Comparison of ENCODE assay signal across 8 mouse cellular contexts in genomic region chr15:77934326-77934725, GRCm38 (mm10). TPM values are rescaled to one million over a fixed set of nuclear protein-coding genes. Genes with fewer than 3 reads are reported as not detected.
DNase-seq lines count a peak whose midpoint lies in the region; ATAC-seq lines count a peak whose summit lies in the region.

No protein-coding gene starts in this region.

- no peak for ATAC-seq in neural tube, embryonic 13.5 days (ENCODE audit: low read depth)
- no peak for ATAC-seq in neural tube, embryonic 15.5 days (ENCODE audit: low FRiP score)
- no peak for ATAC-seq in forebrain, embryonic 16.5 days

- 0 out of 2 replicates have a peak overlapping the region, but pooled peaks have one; percentile 55 for H3K9ac ChIP-seq in neural tube, embryonic 13.5 days
- no peak overlapping the region for H3K9ac ChIP-seq in neural tube, embryonic 15.5 days (replicated peaks)
- no peak overlapping the region for H3K9ac ChIP-seq in forebrain, embryonic 16.5 days (replicated peaks; ENCODE audit: low read depth, low read length)

- no peaks in the 10 kb centered on the region for H3K27me3 ChIP-seq in neural tube, embryonic 13.5 days
- no peaks in the 10 kb centered on the region for H3K27me3 ChIP-seq in neural tube, embryonic 15.5 days (replicated peaks)
- H3K27me3 ChIP-seq in forebrain, embryonic 16.5 days (replicated peaks; ENCODE audit: control insufficient read depth, insufficient read depth, low read length), result no peaks in the 10 kb centered on the region
- H3K27me3 ChIP-seq in megakaryocyte, embryonic 14.5 days (replicated peaks), result peaks cover 27% of the 10 kb centered on the region

- H3K9me3 ChIP-seq in neural tube, embryonic 13.5 days, result no peaks in the 10 kb centered on the region
- no peaks in the 10 kb centered on the region for H3K9me3 ChIP-seq in neural tube, embryonic 15.5 days (replicated peaks)
- no peaks in the 10 kb centered on the region for H3K9me3 ChIP-seq in forebrain, embryonic 16.5 days (ENCODE audit: control insufficient read depth, low read length)
- no peaks in the 10 kb centered on the region for H3K9me3 ChIP-seq in megakaryocyte, embryonic 14.5 days

- H3K4me3 ChIP-seq in neural tube, embryonic 13.5 days, result no peak overlapping the region
- H3K4me3 ChIP-seq in neural tube, embryonic 15.5 days (replicated peaks), result no peak overlapping the region
- H3K4me3 ChIP-seq in forebrain, embryonic 16.5 days (replicated peaks; ENCODE audit: low read length), result no peak overlapping the region
- H3K4me3 ChIP-seq in megakaryocyte, embryonic 14.5 days (replicated peaks), result peak overlapping the region; percentile 33

- 79% methylated on average over 11 of the region's 11 CpGs for WGBS in neural tube, embryonic 13.5 days
- 84% methylated on average over 11 of the region's 11 CpGs for WGBS in neural tube, embryonic 15.5 days
- 72% methylated on average over 11 of the region's 11 CpGs for WGBS in forebrain, embryonic 16.5 days

- no peak overlapping the region for H3K27ac ChIP-seq in neural tube, embryonic 13.5 days (replicated peaks)
- no peak overlapping the region for H3K27ac ChIP-seq in neural tube, embryonic 15.5 days (replicated peaks)
- peak overlapping the region; percentile 89 for H3K27ac ChIP-seq in forebrain, embryonic 16.5 days (ENCODE audit: low read length)

- peak overlapping the region; percentile 37; the same call in 1 of the 2 replicates for H3K4me2 ChIP-seq in neural tube, embryonic 13.5 days
- no peak overlapping the region for H3K4me2 ChIP-seq in neural tube, embryonic 15.5 days
- no peak overlapping the region for H3K4me2 ChIP-seq in forebrain, embryonic 16.5 days (ENCODE audit: low read length)

- H3K4me1 ChIP-seq in neural tube, embryonic 13.5 days (replicated peaks), result peaks cover 21% of the 10 kb centered on the region
- H3K4me1 ChIP-seq in neural tube, embryonic 15.5 days, result peaks cover 23% of the 10 kb centered on the region
- peaks cover 39% of the 10 kb centered on the region for H3K4me1 ChIP-seq in forebrain, embryonic 16.5 days (replicated peaks; ENCODE audit: control insufficient read depth, insufficient read depth, low read length)
- H3K4me1 ChIP-seq in megakaryocyte, embryonic 14.5 days, result peaks cover 57% of the 10 kb centered on the region

- H3K36me3 ChIP-seq in neural tube, embryonic 13.5 days, result no peaks in the 10 kb centered on the region
- H3K36me3 ChIP-seq in neural tube, embryonic 15.5 days, result no peaks in the 10 kb centered on the region
- H3K36me3 ChIP-seq in forebrain, embryonic 16.5 days (ENCODE audit: control insufficient read depth, insufficient read depth), result no peaks in the 10 kb centered on the region
- H3K36me3 ChIP-seq in megakaryocyte, embryonic 14.5 days (replicated peaks; ENCODE audit: low read length), result peaks cover 37% of the 10 kb centered on the region

- DNase-seq in cerebellum, adult 18-20 months, result peak; percentile 31 to 49
- no peak for DNase-seq in cerebellum, adult 8-10 months
- no peak for DNase-seq in B cell, adult 2 months
- DNase-seq in embryo, embryonic 11 days, result no peak

RNA-seq across cellular contexts. Expression of gene Txn2, which starts 5.5 kb away (rescaled TPM):
- 206 and 209 TPM in 2 replicates for polyA plus RNA-seq in neural tube, embryonic 13.5 days (2015; fragmentation: Nextera tagmentation; extraction: Ambion mirVana)
- polyA plus RNA-seq in neural tube, embryonic 15.5 days (2015; fragmentation: Nextera tagmentation; extraction: Ambion mirVana), result 193 and 217 TPM in 2 replicates
- polyA plus RNA-seq in forebrain, embryonic 16.5 days (2015; fragmentation: Nextera tagmentation; extraction: Ambion mirVana), result 222 and 237 TPM in 2 replicates
- polyA plus RNA-seq in megakaryocyte, embryonic 14.5 days (2012; ENCODE audit: insufficient read depth, low replicate concordance), result 186 and 405 TPM in 2 replicates

RNA-seq across cellular contexts. Expression of gene Foxred2, which starts 22.2 kb away (rescaled TPM):
- 6.7 and 7.2 TPM in 2 replicates for polyA plus RNA-seq in neural tube, embryonic 13.5 days (2015; fragmentation: Nextera tagmentation; extraction: Ambion mirVana)
- polyA plus RNA-seq in neural tube, embryonic 15.5 days (2015; fragmentation: Nextera tagmentation; extraction: Ambion mirVana), result 8.4 and 9.3 TPM in 2 replicates
- 16.8 and 17.3 TPM in 2 replicates for polyA plus RNA-seq in forebrain, embryonic 16.5 days (2015; fragmentation: Nextera tagmentation; extraction: Ambion mirVana)
- polyA plus RNA-seq in megakaryocyte, embryonic 14.5 days (2012; ENCODE audit: insufficient read depth, low replicate concordance), result 0.66 TPM in 1 of 2 replicates, not detected in the other

RNA-seq across cellular contexts. Expression of gene Eif3d, which starts 36.3 kb away (rescaled TPM):
- 175 and 185 TPM in 2 replicates for polyA plus RNA-seq in neural tube, embryonic 13.5 days (2015; fragmentation: Nextera tagmentation; extraction: Ambion mirVana)
- polyA plus RNA-seq in neural tube, embryonic 15.5 days (2015; fragmentation: Nextera tagmentation; extraction: Ambion mirVana), result 156 and 166 TPM in 2 replicates
- polyA plus RNA-seq in forebrain, embryonic 16.5 days (2015; fragmentation: Nextera tagmentation; extraction: Ambion mirVana), result 180 and 207 TPM in 2 replicates
- 15.2 and 40.0 TPM in 2 replicates for polyA plus RNA-seq in megakaryocyte, embryonic 14.5 days (2012; ENCODE audit: insufficient read depth, low replicate concordance)

Comparison
In these comparisons a context has a peak if more than half of its experiments do, and no peak if none do; other contexts are left out.
1. DNase-seq: peak in cerebellum, adult 18-20 months (2 of 2); none in cerebellum, adult 8-10 months (single experiment), B cell, adult 2 months (0 of 2) and embryo, embryonic 11 days (single experiment).